Mouse (Mus musculus) stomach, postnatal 0 days (tissue): ENCODE results near the gene Banp. TPM values are rescaled to one million over a fixed set of nuclear protein-coding genes. Genes with fewer than 3 reads are reported as not detected.

Experiments used
- ATAC-seq: fragments of 200-750 bp; cut with Nextera tagmentation; 2 replicates; pipeline ENCODE4 v1.8.0; 2017; ENCODE audit not compliant: low FRiP score, low TSS enrichment
- DNase-seq: peaks from one replicate; pipeline ENCODE4 v3.0.0-alpha.2; 2016; ENCODE audit warnings: low spot score
- H3K27ac ChIP-seq: fragments of 300-500 bp; sonication (generic); replicated peaks from 2 replicates; pipeline ENCODE4 v1.5.1; 2014; ENCODE audit warnings: mild to moderate bottlenecking, control low read depth
- H3K27me3 ChIP-seq: fragments of 300-500 bp; sonication (generic); 2 replicates; pipeline ENCODE4 v1.6.1; 2014; ENCODE audit warnings: low read length; ENCODE audit not compliant: control insufficient read depth, insufficient read depth
- H3K36me3 ChIP-seq: fragments of 300-500 bp; sonication (generic); 2 replicates; pipeline ENCODE4 v1.6.1; 2014; ENCODE audit warnings: low read length, mixed read lengths; ENCODE audit not compliant: control insufficient read depth, insufficient read depth
- H3K4me1 ChIP-seq: fragments of 300-500 bp; sonication (generic); replicated peaks from 2 replicates; pipeline ENCODE4 v1.6.1; 2014; ENCODE audit warnings: antibody characterized with exemption; ENCODE audit not compliant: control insufficient read depth, insufficient read depth
- H3K4me2 ChIP-seq: fragments of 300-500 bp; sonication (generic); replicated peaks from 2 replicates; pipeline ENCODE4 v1.6.1; 2014; ENCODE audit warnings: low read depth, mild to moderate bottlenecking, control low read depth, moderate library complexity
- H3K4me3 ChIP-seq: fragments of 300-500 bp; sonication (generic); 2 replicates; pipeline ENCODE4 v1.5.1; 2014; ENCODE audit warnings: low read depth, low read length, control low read depth
- H3K9ac ChIP-seq: fragments of 300-500 bp; sonication (generic); 2 replicates; pipeline ENCODE4 v1.6.1; 2014; ENCODE audit warnings: mild to moderate bottlenecking, low read length, control low read depth, mixed read lengths
- H3K9me3 ChIP-seq: fragments of 300-500 bp; sonication (generic); 2 replicates; pipeline ENCODE4 v1.6.1; 2016; ENCODE audit warnings: low read length; ENCODE audit not compliant: control insufficient read depth
- CTCF ChIP-seq: IDR thresholded peaks from 2 replicates; pipeline ENCODE4 v1.5.1; 2016; ENCODE audit warnings: antibody characterized with exemption, low read depth, mild to moderate bottlenecking, moderate library complexity
- EP300 ChIP-seq: optimal IDR thresholded peaks from 2 replicates; pipeline ENCODE3; 2016; ENCODE audit warnings: antibody characterized with exemption
- WGBS: fragments of 180-500 bp; shearing (Covaris S2); extraction: QIAGEN DNeasy Blood & Tissue Kit; methylation state at CpG from one replicate; pipeline ENCODE4 v1.1.7; 2014; 5-methylcytosine and 5-hydroxymethylcytosine counted together
- polyA plus RNA-seq: library from polyadenylated mRNA; unstranded; fragments of >200 nt; fragmentation: Nextera tagmentation; extraction: Ambion mirVana; gene quantifications from 2 replicates; pipeline ENCODE4 v1.2.1, GENCODE M21; 2015

Gene Banp
- polyA plus RNA-seq, 1 experiment from 2014 or later = 9.0 TPM

GRCm38 (mm10) chr8:122025546-122025945 lies 76.0 kb downstream of the Banp start:
- DNase-seq (no peak), ATAC-seq (no peak)
- H3K27me3 ChIP-seq = no peaks in the 10 kb centered on the region
- 89% methylated on average over 9 of the region's 9 CpGs for WGBS
- H3K9me3 ChIP-seq = no peaks in the 10 kb centered on the region
- H3K27ac ChIP-seq = no peak overlapping the region
- H3K4me2 ChIP-seq = no peak overlapping the region
- TF ChIP-seq CTCF (no peak), EP300 (no peak)
- H3K9ac ChIP-seq = no peak overlapping the region
- H3K4me1 ChIP-seq = no peaks in the 10 kb centered on the region
- H3K36me3 ChIP-seq = peaks cover 8% of the 10 kb centered on the region
- no peak overlapping the region for H3K4me3 ChIP-seq

- Histone ChIP-seq H3K27ac (no peak overlapping the region), H3K9me3 (no peaks in the 10 kb centered on the region), H3K9ac (no peak overlapping the region), H3K36me3 (peaks cover 8% of the 10 kb centered on the region), H3K4me2 (no peak overlapping the region), H3K4me1 (no peaks in the 10 kb centered on the region), H3K4me3 (no peak overlapping the region), H3K27me3 (no peaks in the 10 kb centered on the region)
- 67% methylated on average over 4 of the region's 4 CpGs for WGBS
- no peak for TF ChIP-seq CTCF
- no peak for TF ChIP-seq EP300
- DNase-seq (no peak), ATAC-seq (no peak)
These were observed 78.6 kb downstream of the Banp start for GRCm38 (mm10) chr8:122028116-122028515.

- no peak overlapping the region for H3K9ac ChIP-seq
- no peak overlapping the region for H3K4me3 ChIP-seq
- TF ChIP-seq EP300 (no peak), CTCF (no peak)
- H3K27ac ChIP-seq = no peak overlapping the region
- H3K27me3 ChIP-seq = no peaks in the 10 kb centered on the region
- H3K4me1 ChIP-seq = no peaks in the 10 kb centered on the region
- 63% methylated on average over 7 of the region's 7 CpGs for WGBS
- no peak overlapping the region for H3K4me2 ChIP-seq
- ATAC-seq (no peak), DNase-seq (no peak)
- H3K36me3 ChIP-seq = peaks cover 4% of the 10 kb centered on the region; the same call in 1 of the 2 replicates
- no peaks in the 10 kb centered on the region for H3K9me3 ChIP-seq
These were observed 81.4 kb downstream of the Banp start for GRCm38 (mm10) chr8:122030965-122031364.

- 31% methylated on average over 9 of the region's 9 CpGs for WGBS
- Histone ChIP-seq H3K4me3 (no peak overlapping the region), H3K27me3 (no peaks in the 10 kb centered on the region), H3K36me3 (no peaks in the 10 kb centered on the region), H3K9ac (no peak overlapping the region), H3K4me1 (no peaks in the 10 kb centered on the region), H3K4me2 (no peak overlapping the region), H3K9me3 (no peaks in the 10 kb centered on the region), H3K27ac (no peak overlapping the region)
- ATAC-seq (no peak), DNase-seq (no peak)
- TF ChIP-seq CTCF (no peak), EP300 (no peak)
These were observed 83.2 kb downstream of the Banp start for GRCm38 (mm10) chr8:122032741-122033140.

- no peaks in the 10 kb centered on the region for H3K36me3 ChIP-seq
- H3K4me3 ChIP-seq = no peak overlapping the region
- H3K27ac ChIP-seq = no peak overlapping the region
- ATAC-seq (no peak), DNase-seq (no peak)
- no peaks in the 10 kb centered on the region for H3K9me3 ChIP-seq
- no peak for TF ChIP-seq CTCF
- no peaks in the 10 kb centered on the region for H3K4me1 ChIP-seq
- H3K9ac ChIP-seq = no peak overlapping the region
- H3K27me3 ChIP-seq = no peaks in the 10 kb centered on the region
- WGBS = 57% methylated on average over 7 of the region's 7 CpGs
- H3K4me2 ChIP-seq = no peak overlapping the region
These were observed 86.0 kb downstream of the Banp start for GRCm38 (mm10) chr8:122035543-122035942.

- ATAC-seq (no peak), DNase-seq (no peak)
- TF ChIP-seq EP300 = no peak
- TF ChIP-seq CTCF = no peak
- no peak overlapping the region for H3K4me3 ChIP-seq
- H3K9me3 ChIP-seq = no peaks in the 10 kb centered on the region
- 75% methylated on average over 6 of the region's 6 CpGs for WGBS
- H3K27ac ChIP-seq = no peak overlapping the region
- H3K4me1 ChIP-seq = no peaks in the 10 kb centered on the region
- no peak overlapping the region for H3K4me2 ChIP-seq
- H3K36me3 ChIP-seq = no peaks in the 10 kb centered on the region
- no peak overlapping the region for H3K9ac ChIP-seq
- H3K27me3 ChIP-seq = no peaks in the 10 kb centered on the region
These were observed 86.8 kb downstream of the Banp start for GRCm38 (mm10) chr8:122036325-122036724.
